Mouse (Mus musculus) bone marrow, adult 2 months (tissue): ENCODE data around the gene Rnf10.

ENCODE experiments used
- CTCF ChIP-seq: fragments of 200-500 bp; IDR thresholded peaks from 2 replicates; pipeline ENCODE4 v1.5.1; 2011; ENCODE audit warnings: low read length, control low read depth; ENCODE audit not compliant: control insufficient read depth, insufficient read depth
- POLR2A ChIP-seq: fragments of 200-500 bp; IDR thresholded peaks from 2 replicates; pipeline ENCODE4 v1.6.1; 2011; ENCODE audit warnings: low read depth, mild to moderate bottlenecking, control low read depth, low read length, borderline replicate concordance; ENCODE audit not compliant: control insufficient read depth

DNA sequence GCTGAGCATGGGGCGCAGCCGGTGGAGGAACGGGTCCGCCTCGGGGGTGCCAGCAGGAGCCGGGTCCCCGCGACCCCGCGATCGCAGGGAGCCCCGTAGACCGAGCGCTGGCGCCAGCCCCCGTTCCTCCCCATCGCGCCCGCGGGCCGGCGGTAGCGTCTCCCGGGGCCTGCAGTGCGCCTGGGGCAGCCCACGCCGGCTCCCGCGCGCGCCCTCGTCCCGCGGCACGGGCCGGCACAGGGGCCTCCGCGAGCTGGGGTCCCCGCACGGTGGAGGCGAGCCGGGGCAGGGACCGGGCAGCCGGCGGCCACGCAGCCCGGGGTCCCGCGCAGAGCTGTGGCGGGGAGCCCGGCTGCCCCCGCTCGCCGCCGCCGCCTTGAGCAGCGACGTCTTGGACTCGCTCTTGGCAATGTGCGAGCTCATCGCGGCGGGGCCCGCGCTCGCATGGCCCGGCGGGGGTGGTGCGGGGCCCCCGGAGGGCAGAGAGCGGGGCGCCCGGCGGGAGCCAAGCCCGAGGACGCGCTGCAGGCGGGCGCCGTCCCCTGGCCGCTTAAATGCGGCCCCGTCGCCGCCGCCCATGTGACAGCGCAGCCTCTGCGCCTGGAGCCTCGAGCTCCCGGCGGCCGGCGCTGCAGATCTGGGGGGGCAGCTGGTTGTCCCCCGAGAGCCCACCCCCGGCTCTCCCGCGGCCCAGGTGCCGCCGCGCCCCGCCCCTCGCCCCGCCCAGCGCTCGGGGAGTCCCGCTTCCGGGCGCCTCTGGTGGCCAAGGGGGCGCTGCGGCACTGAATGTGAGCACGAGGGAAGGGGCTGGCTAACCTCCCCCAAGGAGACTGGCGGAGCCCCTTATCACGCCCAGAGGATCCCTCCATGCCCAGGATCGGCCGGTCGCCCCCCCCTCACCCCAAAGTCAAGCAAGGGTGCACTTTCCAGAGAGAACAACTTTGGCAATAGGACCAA, 78.8 kb downstream of the Rnf10 start, which contains the start of gene Cabp1:
- no peak for TF ChIP-seq CTCF
- no peak for TF ChIP-seq POLR2A
